Mouse (Mus musculus): ENCODE measurements around the gene Olfr1248. TPM values are rescaled to one million over a fixed set of nuclear protein-coding genes. Genes with fewer than 3 reads are reported as not detected.
"Not testable (repeated sequence)": the region's sequence is repeated elsewhere in the genome, so short reads cannot be mapped to it uniquely, and the experiment has no call there.

The Olfr1248 gene
- total RNA-seq (2021) = not detected

DNA sequence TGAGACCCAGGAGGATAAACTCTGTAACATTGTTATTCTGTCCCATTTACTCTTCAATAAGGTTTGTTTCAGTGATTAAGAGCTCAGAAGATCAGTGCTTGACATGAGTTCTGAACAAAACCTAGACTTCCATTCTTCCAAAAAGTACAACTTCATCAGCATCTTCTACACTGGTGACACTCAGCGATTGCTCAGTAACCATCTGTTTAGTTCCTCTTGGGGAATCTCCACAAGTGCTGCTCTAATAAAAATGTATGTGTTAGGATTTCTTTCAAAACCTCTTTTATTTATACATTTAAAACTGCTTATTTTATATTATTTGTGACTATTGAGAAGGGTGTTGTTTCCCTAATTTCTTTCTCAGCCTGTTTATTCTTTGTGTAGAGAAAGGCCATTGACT lies at the start of gene Olfr1248:
Olfr1248 (minus strand) TSS at position 101 of the 400 bp plus-strand sequence.
- intact Hi-C loops (cut with DNase I) = not testable (repeated sequence)

DNA sequence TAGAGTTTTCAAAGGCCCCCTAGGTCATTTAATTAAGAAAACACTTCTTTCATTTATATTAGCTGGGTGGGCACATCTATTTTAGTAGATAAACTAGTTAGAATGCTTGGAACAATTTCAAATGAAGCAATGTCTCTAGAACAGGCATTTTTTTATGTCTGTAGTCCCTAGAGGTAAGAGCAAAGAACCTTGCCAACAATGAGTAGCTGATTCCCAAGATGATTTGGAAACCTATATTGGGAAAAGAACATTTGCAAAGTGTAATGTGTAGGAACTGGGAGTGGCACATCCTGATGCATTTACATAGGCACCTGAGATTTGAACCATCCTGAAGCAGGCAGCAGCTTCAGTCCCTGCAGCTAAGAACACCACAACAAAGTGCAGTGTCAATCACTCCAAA lies 43.3 kb upstream of the Olfr1248 start, which contains the start of gene Olfr1250:
Olfr1250 (minus strand) TSS at position 101 of the 400 bp plus-strand sequence.
- intact Hi-C loops (cut with DNase I) = no loop called here
- no peak for DNase-seq (ENCODE audit: low spot score)

More for the DNA sequence above, at the start of gene Olfr1248:
- not testable (repeated sequence) for DNase-seq (ENCODE audit: low spot score)

DNA sequence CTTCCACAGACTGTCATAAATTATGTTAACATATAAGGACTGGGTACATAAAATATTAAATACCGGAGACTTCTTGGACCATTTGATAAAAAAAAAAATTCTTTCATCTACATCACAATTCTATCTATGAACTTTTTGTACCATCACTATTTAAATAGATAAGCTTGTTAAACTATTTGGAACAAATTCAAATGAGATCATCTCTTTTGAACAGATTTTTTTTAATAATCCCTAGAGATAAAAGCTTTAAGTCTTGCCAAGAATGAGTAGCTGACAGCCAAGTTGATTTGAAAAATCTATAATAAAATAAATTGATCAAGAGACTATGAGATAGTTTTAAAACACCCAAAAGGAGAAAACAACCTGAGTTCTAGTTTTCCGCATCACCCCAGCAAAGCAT lies 16.8 kb upstream of the Olfr1248 start, which contains the start of gene Olfr1249:
Olfr1249 (minus strand) TSS at position 101 of the 400 bp plus-strand sequence.
- no peak for DNase-seq (ENCODE audit: low spot score)
- intact Hi-C loops (cut with DNase I) = no loop called here

DNA sequence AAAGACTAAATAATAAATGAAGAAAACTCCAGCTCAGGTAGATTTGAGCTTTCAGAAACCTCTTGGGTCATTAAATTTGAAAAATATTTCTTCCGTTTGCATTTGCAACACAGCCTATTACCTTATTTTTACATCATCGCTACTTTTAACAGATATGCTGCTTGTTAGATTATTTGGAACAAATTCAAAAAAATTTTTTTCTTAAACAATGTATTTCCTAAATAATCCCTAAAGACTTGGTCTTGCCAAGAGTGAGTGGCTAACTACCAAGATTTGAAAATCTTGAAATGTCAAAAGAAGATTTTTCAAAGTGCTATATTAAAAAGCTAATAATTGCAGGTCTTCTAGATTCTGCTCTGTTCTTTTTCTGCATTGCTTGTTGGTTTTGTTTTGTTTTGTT lies 4.0 kb downstream of the Olfr1248 start, which contains the start of gene Olfr1247:
Olfr1247 (minus strand) TSS at position 101 of the 400 bp plus-strand sequence.
- intact Hi-C loops (cut with DNase I) = no loop called here
- DNase-seq (ENCODE audit: low spot score) = no peak

DNA sequence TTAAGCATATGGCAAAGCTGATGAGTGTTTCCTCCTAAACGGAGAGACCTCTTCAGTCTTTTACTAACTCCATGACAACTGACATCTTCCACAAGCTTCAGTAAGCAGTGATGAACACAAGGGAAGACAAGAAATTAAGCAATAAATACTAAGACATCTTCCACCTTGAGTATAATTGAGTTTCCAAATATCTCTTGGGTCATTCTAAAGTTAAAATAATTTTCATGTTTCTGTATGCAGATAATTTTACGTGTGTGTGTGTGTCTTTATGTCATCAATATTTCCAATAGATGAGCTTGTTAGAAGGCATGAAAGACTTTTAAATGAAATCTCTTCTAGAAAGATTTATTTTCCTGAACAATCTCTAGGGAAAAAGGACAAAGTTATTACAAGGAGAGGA lies 25.0 kb downstream of the Olfr1248 start, which contains the start of gene Olfr1246:
Olfr1246 (minus strand) TSS at position 101 of the 400 bp plus-strand sequence.
- intact Hi-C loops (cut with DNase I) = no loop called here
- no peak for DNase-seq (ENCODE audit: low spot score)

DNA sequence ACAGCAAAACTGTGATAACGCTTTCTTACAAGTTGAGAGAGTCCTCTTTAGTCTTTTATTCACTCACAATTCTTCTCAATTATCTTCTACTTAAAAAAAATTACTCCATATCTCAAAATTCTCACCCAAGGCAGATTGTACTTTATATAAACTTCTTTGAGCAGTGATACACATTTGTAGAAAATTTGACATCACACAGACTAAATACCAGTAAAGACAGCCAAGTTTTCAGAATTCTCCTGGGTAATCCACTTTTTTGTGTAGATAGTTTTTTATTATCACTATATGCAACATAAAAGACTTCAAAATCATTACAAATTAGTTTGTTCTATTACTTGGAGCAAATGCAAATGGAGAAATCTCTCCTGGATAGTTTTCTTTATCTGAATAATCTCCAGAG lies 39.7 kb downstream of the Olfr1248 start, which contains the start of gene Olfr1245:
Olfr1245 (minus strand) TSS at position 101 of the 400 bp plus-strand sequence.
- intact Hi-C loops (cut with DNase I) = no loop called here

More for the DNA sequence above, 39.7 kb downstream of the Olfr1248 start, which contains the start of gene Olfr1245:
- DNase-seq (ENCODE audit: low spot score) = no peak

Other genes starting within 250 kb of the Olfr1248 start
- not detected for gene Olfr1238, start 208.6 kb downstream of the Olfr1248 start, total RNA-seq (2021)
- gene Olfr1239, start 197.8 kb downstream of the Olfr1248 start, total RNA-seq (2021) = not detected
- gene Olfr1240, start 175.2 kb downstream of the Olfr1248 start, total RNA-seq (2021) = not detected
- not detected for gene Olfr1241, start 131.1 kb downstream of the Olfr1248 start, total RNA-seq (2021)
- gene Olfr1242, start 119.9 kb downstream of the Olfr1248 start, total RNA-seq (2021) = not detected
- not detected for gene Olfr1243, start 86.8 kb downstream of the Olfr1248 start, total RNA-seq (2021)
- not detected for gene Olfr1245, start 39.8 kb downstream of the Olfr1248 start, total RNA-seq (2021)
- gene Olfr1246, start 25.1 kb downstream of the Olfr1248 start, total RNA-seq (2021) = not detected
- gene Olfr1247, start 4.1 kb downstream of the Olfr1248 start, total RNA-seq (2021) = not detected
- gene Olfr1249, start 16.7 kb upstream of the Olfr1248 start, total RNA-seq (2021) = not detected
- not detected for gene Olfr1250, start 43.2 kb upstream of the Olfr1248 start, total RNA-seq (2021)
- not detected for gene Olfr1251, start 53.7 kb upstream of the Olfr1248 start, total RNA-seq (2021)
- gene Olfr1252, start 106.8 kb upstream of the Olfr1248 start, total RNA-seq (2021) = not detected
- not detected for gene Olfr1253, start 138.8 kb upstream of the Olfr1248 start, total RNA-seq (2021)
- gene Olfr1254, start 175.4 kb upstream of the Olfr1248 start, total RNA-seq (2021) = not detected
- gene Olfr1255, start 193.8 kb upstream of the Olfr1248 start, total RNA-seq (2021) = not detected
- not detected for gene Olfr1256, start 223.3 kb upstream of the Olfr1248 start, total RNA-seq (2021)
- not detected for gene Olfr48, start 230.0 kb upstream of the Olfr1248 start, total RNA-seq (2021)